Mouse (Mus musculus): ENCODE data around the gene Tmem171. TPM values are rescaled to one million over a fixed set of nuclear protein-coding genes. Genes with fewer than 3 reads are reported as not detected.

Gene Tmem171
- total RNA-seq (2022), result 1 to 10 TPM in 1 of 4 experiments, under 1 TPM in 1, not detected in 2; 0.32 to 1.4 TPM

DNA sequence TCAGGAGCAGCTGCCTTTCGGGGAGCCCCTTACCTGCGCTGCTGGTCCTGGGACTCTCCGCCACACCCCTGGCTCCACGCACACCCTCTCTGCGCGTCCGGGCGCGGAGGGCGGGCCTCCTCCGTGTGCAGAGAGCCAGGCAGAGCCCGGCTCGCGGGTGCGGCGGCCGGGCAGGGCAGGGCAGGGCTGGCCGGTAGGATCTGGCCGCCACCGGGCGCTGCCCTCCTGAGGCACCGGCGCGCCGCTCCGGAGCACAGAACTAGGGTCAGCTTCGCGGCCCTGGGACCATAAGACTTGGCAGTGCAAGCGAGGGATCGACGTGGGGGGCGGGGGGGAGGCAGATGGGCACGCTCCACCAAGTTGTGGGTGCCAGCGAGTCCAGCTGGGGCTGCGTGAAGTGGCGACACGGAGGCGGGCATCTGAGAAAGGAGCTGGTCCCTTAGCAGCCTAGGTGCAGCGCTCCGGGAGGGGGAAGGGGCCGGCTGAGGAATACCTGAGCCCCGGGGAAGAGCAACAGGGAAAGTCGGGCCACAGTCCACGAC, at the start of gene Tmem171:
TSS of gene Tmem171 (minus strand) at position 62 of the 542 bp plus-strand sequence.
- no peak for DNase-seq (ENCODE audit: low spot score in 2 of 2)

DNA sequence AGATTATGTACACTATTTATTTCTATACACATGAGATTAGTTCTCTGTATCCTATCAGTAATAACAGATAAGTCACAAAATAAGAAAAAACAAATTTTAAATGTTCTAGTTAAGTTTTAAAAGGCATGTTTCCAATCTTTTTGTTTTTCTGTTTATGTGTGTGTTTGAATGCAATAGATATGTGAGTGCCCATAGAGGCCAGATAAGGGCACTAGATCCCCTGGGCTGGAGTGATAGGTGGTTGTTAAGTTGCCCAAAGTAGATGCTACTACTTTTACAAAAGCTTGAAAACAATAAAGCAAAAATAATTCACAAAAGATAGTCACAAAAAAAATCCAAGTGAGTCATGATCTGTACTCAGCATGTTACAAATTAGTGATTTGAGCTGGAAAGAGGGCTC, 49.2 kb upstream of the Tmem171 start:
- DNase-seq (ENCODE audit: low spot score in 2 of 2), result no peak

DNA sequence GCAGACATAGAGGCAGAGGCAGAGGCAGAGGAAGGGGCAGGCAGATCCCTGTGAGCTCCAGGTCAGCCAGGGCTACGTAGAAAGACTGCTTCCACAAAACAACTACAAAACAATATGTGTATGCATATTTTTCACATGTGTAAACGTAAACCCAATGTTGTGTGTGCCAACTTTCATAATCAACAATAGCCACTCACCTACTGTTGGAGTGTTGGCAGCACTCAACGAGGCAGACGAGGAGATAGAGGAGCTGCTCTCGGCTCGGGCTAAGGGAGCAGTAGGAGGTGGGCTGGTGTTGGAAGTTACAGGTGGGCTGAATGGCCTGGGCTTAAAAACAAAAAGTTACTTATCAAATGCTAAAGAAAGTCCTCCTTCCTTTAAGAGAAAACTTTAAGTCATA, 48.6 kb upstream of the Tmem171 start:
- no peak for DNase-seq (ENCODE audit: low spot score in 2 of 2)

DNA sequence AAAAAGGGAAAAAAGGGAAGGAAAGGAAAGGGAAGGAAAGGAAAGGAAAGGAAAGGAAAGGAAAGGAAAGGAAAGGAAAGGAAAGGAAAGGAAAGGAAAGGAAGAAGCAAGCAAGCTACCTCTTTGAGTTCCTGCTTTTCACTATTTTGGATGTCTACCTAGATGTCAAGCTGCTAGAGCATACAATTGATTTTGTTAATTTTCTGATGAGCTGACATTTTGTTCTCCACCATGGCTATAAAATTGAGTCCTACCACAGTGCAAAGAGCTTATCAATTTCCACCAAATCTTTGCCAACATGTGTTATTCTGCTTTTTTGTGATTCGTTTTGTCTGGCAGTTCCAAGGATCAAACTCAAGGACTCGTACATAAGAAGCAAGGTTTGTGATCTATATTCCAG, 43.6 kb upstream of the Tmem171 start:
- no peak for DNase-seq (ENCODE audit: low spot score in 2 of 2)

DNA sequence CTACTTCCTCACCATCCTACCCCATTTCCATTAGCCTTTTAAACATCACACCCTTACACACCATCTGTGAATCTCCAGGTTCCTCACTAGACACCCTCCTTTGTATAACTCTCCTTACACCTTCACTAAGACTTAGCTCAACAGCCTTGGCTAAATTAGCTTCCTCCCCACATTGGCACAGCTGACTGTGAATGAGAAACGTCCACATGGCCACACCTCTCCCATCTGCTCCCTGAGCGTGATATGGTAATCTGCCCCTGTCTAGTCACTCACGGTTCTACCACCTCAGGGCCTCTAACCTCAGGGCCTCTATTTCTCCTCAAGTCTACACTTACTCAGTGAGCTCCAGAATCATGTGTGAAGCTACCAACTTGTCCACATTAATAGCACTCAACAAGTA, 38.7 kb upstream of the Tmem171 start:
- no peak for DNase-seq (ENCODE audit: low spot score in 2 of 2)

DNA sequence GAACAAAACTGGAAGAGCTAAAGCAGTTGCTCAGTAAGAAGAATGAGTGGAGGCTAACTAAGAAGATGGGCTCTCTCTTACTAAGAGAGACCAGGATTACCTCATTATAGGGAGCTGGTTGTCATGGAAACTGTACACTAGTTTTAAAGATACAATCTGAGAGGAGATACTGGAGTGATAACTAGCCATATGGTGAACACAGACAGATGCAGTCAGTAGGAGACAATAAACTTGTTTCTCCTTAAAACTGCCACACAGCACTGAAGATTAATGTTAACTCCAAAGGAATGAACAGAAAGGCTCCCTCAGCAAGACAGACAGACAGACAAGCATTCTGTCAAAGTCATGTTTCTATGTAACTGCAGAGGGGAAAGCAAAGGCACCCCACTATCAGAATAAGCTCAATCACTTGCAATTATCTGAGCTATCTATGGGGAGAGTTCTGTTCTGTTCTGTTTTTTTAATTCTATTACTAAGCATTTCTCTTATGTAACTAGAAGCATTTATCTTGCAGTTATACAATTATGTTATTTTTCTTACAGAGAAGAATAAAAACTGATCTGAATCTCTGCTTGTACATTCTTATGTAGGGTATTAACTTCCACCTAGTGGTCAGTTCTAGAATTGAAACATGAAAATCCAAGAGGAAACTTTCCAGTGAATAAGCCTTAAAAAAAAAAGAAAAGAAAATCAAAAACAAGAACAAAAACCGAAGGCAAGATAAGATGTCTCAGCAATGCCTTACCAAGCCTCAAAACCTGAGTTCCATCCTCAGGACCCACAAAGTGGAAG, 34.8 kb upstream of the Tmem171 start:
- DNase-seq (ENCODE audit: low spot score in 2 of 2), result no peak

DNA sequence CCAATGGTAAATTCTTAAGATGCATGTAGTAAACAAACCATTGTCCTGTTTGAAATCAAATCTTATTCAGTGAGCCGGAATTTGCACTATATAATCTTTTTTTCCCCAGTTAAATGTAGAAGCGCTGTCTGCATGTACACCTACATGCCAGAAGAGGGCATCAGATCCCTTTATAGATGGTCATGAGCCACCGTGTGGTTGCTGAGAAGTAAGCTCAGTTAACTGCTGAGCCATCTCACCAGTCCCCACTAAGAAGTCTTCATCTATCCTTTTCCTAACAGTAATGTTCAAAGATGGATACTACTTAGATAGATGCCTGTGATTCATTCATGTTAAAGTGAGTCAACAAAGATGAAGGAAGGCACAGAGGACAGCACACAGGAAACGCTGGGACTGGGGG, 31.9 kb upstream of the Tmem171 start:
- no peak for DNase-seq (ENCODE audit: low spot score in 2 of 2)

DNA sequence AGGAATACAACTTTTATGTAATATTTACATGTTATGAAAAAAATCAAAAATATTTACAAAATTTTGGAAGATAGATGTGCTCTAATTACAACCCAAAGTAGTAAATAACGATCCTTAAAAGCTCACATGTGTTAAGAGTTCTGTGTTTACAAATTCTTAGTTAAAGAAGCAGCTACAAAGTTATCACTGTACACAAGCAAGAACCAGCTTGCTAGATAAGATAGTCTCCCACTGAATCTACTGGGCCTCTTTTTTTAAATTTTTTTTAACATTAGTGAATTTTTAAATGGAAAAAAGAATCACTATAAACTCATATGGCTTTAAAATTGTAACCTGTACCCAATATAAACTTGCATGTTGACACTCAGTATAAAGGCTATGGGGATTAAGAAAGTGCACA, 28.8 kb upstream of the Tmem171 start:
- no peak for DNase-seq (ENCODE audit: low spot score in 2 of 2)

DNA sequence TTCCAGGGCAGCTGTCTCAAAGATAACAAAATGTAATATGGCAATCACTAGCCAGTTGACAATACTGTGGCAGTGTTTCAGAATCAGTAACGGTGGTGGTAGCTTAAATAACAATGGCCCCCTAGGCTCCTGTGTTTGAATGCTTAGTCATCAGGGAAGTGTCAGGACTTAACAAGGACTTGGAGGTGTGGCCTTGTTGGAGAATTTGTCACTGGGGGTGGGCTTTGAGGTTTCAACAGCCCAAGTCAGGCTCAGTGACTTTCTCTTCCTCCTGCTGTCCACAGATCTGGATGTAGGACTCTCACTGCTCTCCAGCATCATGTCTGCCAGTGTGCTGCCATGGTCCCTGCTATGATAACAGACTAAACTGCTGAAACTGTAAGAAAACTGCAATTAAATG, 27.7 kb upstream of the Tmem171 start:
- DNase-seq (ENCODE audit: low spot score in 2 of 2), result no peak

DNA sequence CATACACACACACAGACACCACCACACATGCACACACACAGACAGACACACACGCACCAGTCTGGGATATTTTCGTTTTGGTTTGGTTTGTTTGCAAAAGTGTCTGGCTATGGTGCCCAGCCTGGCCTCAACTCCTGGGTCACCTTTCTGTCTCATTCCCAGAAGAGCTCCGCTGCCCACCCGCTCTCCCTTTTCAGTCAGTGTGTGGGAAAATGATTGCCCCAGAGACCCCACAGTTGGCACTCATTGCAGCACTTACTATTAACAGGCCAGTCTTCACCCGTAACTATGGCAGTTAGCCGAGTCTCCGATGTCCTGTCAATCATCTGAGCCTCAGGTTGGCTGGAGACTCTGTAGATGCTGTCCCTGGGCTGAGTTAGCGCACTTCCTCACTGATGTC, 21.5 kb upstream of the Tmem171 start:
- DNase-seq (ENCODE audit: low spot score in 2 of 2), result no peak

DNA sequence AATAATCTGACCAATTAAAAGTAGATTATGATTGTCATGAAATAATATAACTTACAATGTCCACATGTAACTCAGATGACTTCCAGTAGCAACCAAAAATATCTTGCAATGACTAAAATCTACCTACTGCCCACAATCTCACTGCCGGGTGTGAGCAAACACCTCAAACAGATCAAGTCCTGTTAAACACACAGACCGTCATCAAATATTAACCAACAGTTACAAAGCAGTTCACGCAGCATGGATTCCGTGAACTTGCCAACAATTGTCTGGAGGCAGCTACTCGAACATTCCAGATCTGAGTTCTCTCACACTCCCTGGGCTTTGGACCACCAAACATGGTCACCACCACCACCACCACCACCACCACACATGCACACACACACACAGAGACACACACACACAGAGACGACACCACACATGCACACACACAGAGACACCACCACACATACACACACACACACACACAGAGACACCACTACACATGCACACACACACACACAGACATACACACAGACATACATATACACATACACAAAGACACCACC, 20.9 kb upstream of the Tmem171 start:
- no peak for DNase-seq (ENCODE audit: low spot score in 2 of 2)

DNA sequence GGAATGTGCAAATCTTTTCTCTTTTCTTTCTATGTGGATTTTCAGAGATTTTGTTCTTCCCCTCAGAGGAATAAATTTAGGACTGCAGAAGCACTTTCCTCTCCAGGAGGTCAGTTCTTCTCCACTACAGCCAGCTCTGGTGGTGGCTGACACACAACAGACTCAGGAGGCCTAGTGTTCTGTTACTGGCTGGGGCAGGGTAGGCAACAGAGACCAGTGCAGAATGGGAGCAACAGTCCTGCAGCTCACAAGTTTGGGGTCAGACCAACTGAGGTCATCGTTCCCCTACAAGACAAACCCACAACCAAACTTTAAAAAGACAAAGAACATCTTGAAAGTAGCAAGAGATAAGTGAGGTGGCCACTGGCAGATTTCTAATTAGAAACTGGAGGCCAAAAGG, 16.0 kb upstream of the Tmem171 start:
- no peak for DNase-seq (ENCODE audit: low spot score in 2 of 2)

DNA sequence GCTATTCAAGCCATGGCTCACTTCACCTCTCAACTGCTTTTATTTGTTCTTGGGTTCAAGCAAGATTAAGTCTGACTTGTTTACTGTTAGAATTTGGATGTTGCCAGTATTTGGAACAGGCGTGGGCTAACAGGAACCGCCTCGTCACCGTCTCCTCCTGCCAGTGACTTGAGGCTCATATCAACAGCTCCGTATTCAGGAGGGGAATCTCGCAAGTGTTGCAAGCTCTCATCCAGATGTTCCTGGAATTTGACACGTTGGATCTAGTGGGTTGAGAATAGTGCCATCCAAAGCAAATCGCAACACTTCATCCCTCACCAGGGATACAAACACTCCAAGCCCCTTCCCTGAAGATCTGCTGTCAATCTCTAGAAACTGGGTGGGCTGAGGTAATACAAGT, 15.6 kb upstream of the Tmem171 start:
- no peak for DNase-seq (ENCODE audit: low spot score in 2 of 2)

DNA sequence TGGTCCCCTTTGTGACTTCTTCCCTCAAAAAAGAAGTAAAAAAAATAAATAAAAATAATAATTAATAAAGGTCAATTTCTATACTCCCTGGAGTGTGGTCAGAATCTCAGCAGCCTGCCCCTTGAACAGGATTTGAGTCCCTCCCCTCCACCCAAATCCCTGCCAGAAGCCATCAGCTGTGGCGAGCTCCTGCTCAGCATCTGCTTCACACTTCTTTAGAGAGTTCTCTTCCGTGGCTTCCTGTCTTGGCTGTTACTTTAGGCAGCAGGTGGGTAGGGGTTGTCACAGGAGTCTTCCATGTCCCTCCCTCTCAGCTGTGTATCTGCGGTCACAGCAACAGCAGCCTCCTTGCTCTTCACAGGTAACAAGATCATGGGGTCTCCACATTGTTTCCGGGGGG, 10.9 kb upstream of the Tmem171 start:
- DNase-seq (ENCODE audit: low spot score in 2 of 2), result no peak

DNA sequence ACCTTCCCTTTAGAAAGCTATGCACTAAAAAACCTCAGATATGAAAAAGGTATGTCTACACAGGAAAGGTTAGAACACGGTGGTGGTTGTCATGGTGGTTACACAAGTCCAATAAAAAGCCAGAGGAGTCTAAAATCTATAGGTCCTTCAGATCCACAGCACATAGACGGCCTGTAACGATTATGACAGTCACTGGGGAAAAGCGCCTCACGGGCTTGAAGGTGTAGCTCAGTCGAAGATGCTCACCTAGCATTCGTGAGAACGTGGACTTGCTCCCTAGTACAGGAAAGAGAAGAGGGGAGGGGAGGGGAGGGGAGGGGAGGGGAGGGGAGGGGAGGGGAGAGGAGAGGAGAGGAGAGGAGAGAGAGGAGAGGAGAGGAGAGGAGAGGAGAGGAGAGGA, 9.2 kb upstream of the Tmem171 start:
- DNase-seq (ENCODE audit: low spot score in 2 of 2), result no peak

DNA sequence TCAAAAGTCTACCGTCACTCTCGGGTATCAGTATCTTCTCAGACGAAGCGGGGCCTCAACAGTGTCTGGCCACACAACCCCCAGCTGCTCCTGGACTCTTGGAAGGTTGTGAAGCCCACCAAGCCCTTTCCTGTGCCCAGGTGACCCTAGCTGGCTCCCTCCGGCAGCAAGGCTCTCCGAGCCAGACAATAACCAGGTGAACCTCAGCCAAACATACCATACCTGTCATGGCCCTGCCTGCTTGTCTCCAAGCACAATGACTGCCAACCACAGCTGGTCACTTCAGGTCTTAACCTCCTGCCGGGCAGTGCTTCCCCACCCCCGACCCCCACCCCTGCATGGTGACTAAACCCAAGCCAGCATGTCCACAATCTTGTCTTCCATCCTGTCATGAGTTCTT, 7.7 kb upstream of the Tmem171 start:
- no peak for DNase-seq (ENCODE audit: low spot score in 2 of 2)

DNA sequence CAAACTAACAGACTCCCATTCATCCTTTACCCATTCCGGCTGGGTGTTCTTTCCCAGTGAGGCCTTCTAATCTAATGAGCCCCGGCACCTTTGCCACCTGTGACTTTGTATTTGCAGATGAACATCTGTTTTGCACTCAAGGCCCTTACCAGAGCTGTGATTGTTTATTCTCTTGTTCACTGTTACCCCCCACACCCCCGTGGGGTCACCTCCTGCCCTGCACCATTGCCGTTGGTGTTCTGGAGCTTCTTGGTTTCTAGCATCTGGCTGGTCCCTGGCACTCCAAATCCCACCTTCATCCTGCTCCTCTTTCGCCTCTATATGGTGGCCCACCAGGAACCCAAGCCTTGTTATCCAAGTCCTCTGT, 6.7 kb upstream of the Tmem171 start:
- DNase-seq (ENCODE audit: low spot score in 2 of 2), result no peak

DNA sequence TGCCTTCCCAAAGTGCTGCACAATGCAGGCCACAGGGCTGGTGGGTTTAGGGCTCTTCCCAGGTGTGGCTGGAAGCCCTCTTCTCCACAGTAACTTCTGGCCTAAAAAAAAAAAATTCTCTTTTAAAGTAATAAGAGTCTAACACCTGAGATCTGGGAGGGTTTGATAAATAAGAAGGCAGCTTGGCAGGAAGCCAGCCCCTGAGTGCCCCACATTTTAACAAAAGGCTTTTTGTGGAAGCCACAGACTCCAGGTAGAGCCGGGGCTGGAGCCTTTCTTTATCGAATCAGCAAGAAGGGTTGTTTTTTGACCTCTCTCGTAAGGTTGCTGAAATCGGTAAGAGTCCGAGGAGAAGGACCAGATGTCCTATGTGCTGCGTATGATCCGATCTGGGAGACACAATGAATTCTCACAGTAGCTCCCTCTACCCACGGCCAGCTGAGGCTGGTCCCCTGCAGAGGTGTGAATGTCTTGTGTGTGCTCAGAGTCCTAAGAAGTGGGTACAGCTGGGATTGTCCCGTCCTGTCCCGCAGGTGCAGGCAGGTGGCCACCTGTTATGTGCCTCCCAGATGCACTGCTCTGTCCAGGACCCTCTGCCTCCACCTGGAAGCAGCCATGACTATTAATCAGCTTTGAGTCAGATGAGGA, 6.2 kb upstream of the Tmem171 start:
- no peak for DNase-seq (ENCODE audit: low spot score in 2 of 2)

DNA sequence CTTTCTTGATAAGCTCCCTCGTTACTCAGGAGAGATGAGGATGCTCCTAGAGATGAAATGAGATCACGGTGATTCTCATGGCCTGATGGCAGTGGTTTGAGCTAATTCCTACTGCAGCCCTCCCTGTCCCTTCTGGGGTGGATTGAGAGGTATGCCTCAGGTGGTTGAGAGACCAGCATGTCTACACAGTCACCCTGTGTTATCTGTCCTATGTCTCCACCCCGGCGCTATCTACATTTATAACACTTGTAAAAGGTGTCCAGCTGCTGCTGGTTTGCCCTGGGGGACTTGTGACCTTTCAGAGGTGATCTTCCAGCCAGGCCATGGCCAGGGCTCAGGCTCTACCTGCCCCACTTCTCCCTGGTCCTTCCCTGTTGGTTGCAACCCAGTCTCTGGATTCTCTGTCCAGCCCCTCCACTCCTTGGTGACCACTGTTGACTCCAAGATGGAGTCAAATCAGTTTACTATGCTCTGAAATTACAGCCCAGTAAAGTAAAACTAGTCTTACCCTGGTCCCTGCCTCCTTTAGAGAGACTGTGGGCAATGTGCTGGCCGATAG, 5.4 kb upstream of the Tmem171 start:
- DNase-seq (ENCODE audit: low spot score in 2 of 2), result no peak

DNA sequence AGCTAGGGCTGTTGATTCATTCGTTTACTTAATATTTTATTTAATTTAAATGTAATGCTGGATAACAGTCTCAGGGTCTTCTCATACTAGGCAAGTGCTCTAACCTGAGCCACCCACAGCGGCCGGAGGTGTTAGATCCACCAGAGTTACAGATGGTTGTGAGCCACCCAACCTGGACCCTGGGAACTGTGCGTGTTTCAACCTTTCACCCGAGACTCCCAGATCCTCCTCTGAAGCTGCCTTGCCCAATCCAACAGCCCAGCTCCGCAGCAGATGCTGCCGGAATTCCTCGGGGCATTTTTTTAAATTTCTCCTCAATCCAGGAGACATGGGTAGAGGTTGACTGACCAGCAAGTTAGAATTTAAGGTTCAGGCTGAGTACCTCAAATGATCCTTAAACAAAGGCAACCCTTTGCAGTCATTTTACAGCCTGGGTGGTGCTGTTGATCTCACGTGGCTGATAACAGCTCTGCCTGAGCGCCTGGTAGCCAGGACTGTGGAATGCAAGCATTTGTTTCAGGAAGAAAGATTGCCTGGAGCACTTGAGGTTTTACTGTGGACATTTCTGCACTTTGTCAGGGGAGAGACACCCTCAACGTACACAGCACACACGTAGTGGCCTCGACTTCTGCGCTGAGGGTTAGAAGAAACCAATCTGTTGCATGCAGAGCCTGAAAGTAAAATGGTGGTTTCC, 4.6 kb upstream of the Tmem171 start:
- no peak for DNase-seq (ENCODE audit: low spot score in 2 of 2)

DNA sequence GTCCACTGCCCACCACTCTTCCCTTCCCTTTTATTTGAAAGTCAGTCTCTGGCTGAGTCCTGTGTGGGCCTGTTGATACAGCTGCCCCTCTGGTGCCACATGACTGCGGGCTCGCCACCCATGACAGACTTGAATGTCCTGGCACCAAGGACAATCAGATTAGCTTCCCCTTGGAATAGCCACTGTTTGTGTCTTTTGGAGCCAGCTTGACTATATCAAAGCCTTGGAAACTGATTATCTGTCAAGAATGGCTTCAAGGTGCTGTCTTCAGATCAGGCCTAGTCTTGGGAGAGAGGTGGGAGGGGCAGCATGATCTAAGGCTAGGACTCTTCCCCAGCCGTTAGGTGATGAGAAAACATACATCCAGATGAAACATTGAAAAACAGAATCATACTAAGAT, 2.1 kb upstream of the Tmem171 start:
- DNase-seq (ENCODE audit: low spot score in 2 of 2), result no peak

DNA sequence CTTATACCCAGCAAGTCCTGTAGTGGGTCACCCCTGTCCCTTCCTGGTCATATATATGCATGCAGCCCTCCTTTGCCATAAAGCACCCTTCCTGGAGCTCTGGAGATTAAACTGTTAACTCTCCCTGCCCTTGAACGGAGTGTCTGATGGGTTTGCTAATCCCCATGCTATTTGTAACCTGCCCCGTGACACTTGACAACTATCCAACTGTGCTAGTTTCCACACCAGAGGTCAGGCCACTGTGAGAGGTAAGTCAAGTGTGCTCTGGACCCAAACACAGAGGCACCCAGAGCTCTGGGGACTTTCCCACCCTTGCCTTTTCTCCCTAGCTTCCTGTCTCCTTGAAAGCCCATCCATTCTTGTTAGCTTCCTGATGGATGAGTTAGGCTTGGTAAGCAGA, 912 bp upstream of the Tmem171 start:
- DNase-seq (ENCODE audit: low spot score in 2 of 2), result no peak

Measured in gastrocnemius, adult 8-10 months (tissue).